Mouse (Mus musculus): ENCODE data around the gene Gnrhr. TPM values are rescaled to one million over a fixed set of nuclear protein-coding genes. Genes with fewer than 3 reads are reported as not detected.

The Gnrhr gene
- total and polyA plus RNA-seq, 2 experiments from 2014 or later, result 0.20 TPM; not detected in 1

- ATAC-seq (no peak), DNase-seq (ENCODE audit: low spot score) (no peak)
- Histone ChIP-seq H3K27me3 (ENCODE audit: insufficient read depth, low read length) (no peaks in the 10 kb centered on the region), H3K4me2 (ENCODE audit: low read depth, low read length) (no peak overlapping the region), H3K36me3 (ENCODE audit: insufficient read depth, low read length) (no peaks in the 10 kb centered on the region), H3K4me1 (ENCODE audit: insufficient read depth, low read length) (no peaks in the 10 kb centered on the region), H3K9me3 (ENCODE audit: low read length) (no peaks in the 10 kb centered on the region), H3K4me3 (ENCODE audit: low read length) (no peak overlapping the region), H3K9ac (replicated peaks; ENCODE audit: low read length) (no peak overlapping the region), H3K27ac (no peak overlapping the region)
- TF ChIP-seq CTCF (IDR thresholded peaks at IDR 0.05; ENCODE audit: low read depth), result no peak
- 40% methylated on average over 15 of the region's 15 CpGs for WGBS
Measured at GRCm38 (mm10) chr5:86190290-86190689, 7.4 kb downstream of the Gnrhr start.

- Histone ChIP-seq H3K27me3 (ENCODE audit: insufficient read depth, low read length) (no peaks in the 10 kb centered on the region), H3K36me3 (ENCODE audit: insufficient read depth, low read length) (no peaks in the 10 kb centered on the region), H3K4me3 (ENCODE audit: low read length) (no peak overlapping the region), H3K9me3 (ENCODE audit: low read length) (no peaks in the 10 kb centered on the region), H3K4me1 (ENCODE audit: insufficient read depth, low read length) (no peaks in the 10 kb centered on the region), H3K9ac (replicated peaks; ENCODE audit: low read length) (no peak overlapping the region), H3K4me2 (ENCODE audit: low read depth, low read length) (no peak overlapping the region), H3K27ac (no peak overlapping the region)
- DNase-seq (ENCODE audit: low spot score) (no peak), ATAC-seq (no peak)
- no peak for TF ChIP-seq CTCF (IDR thresholded peaks at IDR 0.05; ENCODE audit: low read depth)
- WGBS, result 79% methylated on average over 6 of the region's 6 CpGs
Measured at GRCm38 (mm10) chr5:86187441-86187840, 10.3 kb downstream of the Gnrhr start.

GRCm38 (mm10) chr5:86173778-86174177, 23.9 kb downstream of the Gnrhr start:
- Histone ChIP-seq H3K27me3 (ENCODE audit: insufficient read depth, low read length) (no peaks in the 10 kb centered on the region), H3K4me3 (ENCODE audit: low read length) (no peak overlapping the region), H3K36me3 (ENCODE audit: insufficient read depth, low read length) (no peaks in the 10 kb centered on the region), H3K27ac (no peak overlapping the region), H3K9ac (replicated peaks; ENCODE audit: low read length) (no peak overlapping the region), H3K4me2 (ENCODE audit: low read depth, low read length) (no peak overlapping the region), H3K4me1 (ENCODE audit: insufficient read depth, low read length) (no peaks in the 10 kb centered on the region), H3K9me3 (ENCODE audit: low read length) (no peaks in the 10 kb centered on the region)
- ATAC-seq (no peak), DNase-seq (ENCODE audit: low spot score) (no peak)
- no peak for TF ChIP-seq CTCF (IDR thresholded peaks at IDR 0.05; ENCODE audit: low read depth)
- 47% methylated on average over 2 of the region's 2 CpGs for WGBS

DNA sequence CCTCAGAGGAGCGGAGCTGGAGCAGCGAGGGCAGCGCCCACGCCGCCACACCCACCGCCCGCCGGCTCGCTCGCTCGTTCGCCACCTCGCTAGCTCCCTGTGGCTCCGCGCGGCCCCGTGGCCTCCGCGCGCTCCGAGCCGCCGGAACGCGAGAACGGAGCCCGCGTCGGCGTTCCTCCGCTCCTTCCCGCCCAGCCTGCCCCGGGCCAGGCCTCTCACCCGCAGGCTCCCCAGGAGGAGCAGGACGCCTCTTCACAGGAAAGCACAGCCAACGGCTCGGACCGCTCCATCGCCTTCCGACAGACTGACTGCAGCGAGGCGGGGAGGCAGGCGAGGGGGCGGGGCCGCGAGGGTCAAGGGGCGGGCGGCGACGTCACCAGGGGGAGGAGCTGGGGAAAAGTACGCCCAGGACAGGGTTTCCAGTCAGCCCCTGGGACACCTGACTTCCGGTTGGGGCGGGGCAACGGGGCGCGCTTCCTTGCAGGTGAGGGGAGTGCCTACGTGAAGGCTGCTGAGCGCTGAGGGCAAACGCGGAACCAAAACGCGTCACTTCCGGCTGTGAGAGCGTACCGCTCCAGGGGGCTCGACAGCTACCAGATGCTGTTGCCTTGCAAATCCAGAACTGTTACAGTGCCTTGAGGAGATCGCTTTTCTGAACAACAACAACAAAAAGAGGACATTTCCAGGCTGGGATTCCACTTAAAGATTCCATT, 25.1 kb downstream of the Gnrhr start, which contains the start of gene Uba6:
TSS of gene Uba6 (minus strand) at position 355 of the 713 bp plus-strand sequence.
- Histone ChIP-seq H3K27me3 (ENCODE audit: insufficient read depth, low read length) (no peaks in the 10 kb centered on the region), H3K4me2 (ENCODE audit: low read depth, low read length) (peak within 1 kb of the TSS; percentile 87), H3K4me3 (ENCODE audit: low read length) (peak within 1 kb of the TSS; percentile 74), H3K4me1 (ENCODE audit: insufficient read depth, low read length) (no peaks in the 10 kb centered on the region), H3K9me3 (ENCODE audit: low read length) (no peaks in the 10 kb centered on the region), H3K27ac (peak within 1 kb of the TSS; percentile 95), H3K9ac (replicated peaks; ENCODE audit: low read length) (peak within 1 kb of the TSS; percentile 84), H3K36me3 (ENCODE audit: insufficient read depth, low read length) (no peaks in the 10 kb centered on the region)
- no peak for TF ChIP-seq CTCF (IDR thresholded peaks at IDR 0.05; ENCODE audit: low read depth)
- ATAC-seq, result peak; percentile 100
- peak; percentile 99 for DNase-seq (ENCODE audit: low spot score)
- WGBS, result under 1% methylated on average over 63 of the region's 67 CpGs

DNA sequence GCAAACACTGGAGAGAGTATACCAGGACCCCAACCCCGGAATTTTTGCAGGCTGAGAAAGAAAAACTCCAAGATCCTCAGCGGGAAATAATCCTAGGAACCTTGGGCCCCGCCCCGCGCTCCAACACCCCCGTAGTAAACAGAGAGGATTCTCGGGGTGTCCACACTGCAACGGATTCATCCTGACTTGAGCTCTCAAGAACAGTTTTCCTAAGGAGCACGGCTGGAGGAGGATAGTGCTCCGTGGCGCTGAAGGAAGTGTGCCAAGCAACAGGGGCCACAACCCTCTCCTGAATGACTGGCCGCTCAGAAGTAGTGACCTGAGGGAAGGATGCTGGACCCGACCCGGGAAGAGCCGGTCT, 25.6 kb downstream of the Gnrhr start:
- Histone ChIP-seq H3K36me3 (ENCODE audit: insufficient read depth, low read length) (no peaks in the 10 kb centered on the region), H3K9me3 (ENCODE audit: low read length) (no peaks in the 10 kb centered on the region), H3K9ac (replicated peaks; ENCODE audit: low read length) (peak overlapping the region; percentile 84), H3K27ac (peak overlapping the region; percentile 95), H3K4me2 (ENCODE audit: low read depth, low read length) (peak overlapping the region; percentile 87), H3K4me1 (ENCODE audit: insufficient read depth, low read length) (no peaks in the 10 kb centered on the region), H3K27me3 (ENCODE audit: insufficient read depth, low read length) (no peaks in the 10 kb centered on the region), H3K4me3 (ENCODE audit: low read length) (peak overlapping the region; percentile 74)
- TF ChIP-seq CTCF (IDR thresholded peaks at IDR 0.05; ENCODE audit: low read depth), result no peak
- no peak for DNase-seq (ENCODE audit: low spot score)
- ATAC-seq, result no peak
- WGBS, result under 1% methylated on average over 15 of the region's 15 CpGs

Other genes with a start within 250 kb of the Gnrhr start
- 17.8 and 18.2 TPM in 2 replicates for gene Cenpc1, start 132.3 kb downstream of the Gnrhr start, total RNA-seq (2014; rRNA removed)
- 24.3 and 26.6 TPM in 2 replicates for gene Cenpc1, start 132.3 kb downstream of the Gnrhr start, polyA plus RNA-seq (2015; fragmentation: Nextera tagmentation; extraction: Ambion mirVana)
- not detected in 2 replicates for gene Stap1, start 126.2 kb downstream of the Gnrhr start, total RNA-seq (2014; rRNA removed)
- gene Stap1, start 126.2 kb downstream of the Gnrhr start, polyA plus RNA-seq (2015; fragmentation: Nextera tagmentation; extraction: Ambion mirVana), result 0.86 and 1.1 TPM in 2 replicates
- gene Uba6, start 25.1 kb downstream of the Gnrhr start, total RNA-seq (2014; rRNA removed), result 10.6 and 11.9 TPM in 2 replicates
- gene Uba6, start 25.1 kb downstream of the Gnrhr start, polyA plus RNA-seq (2015; fragmentation: Nextera tagmentation; extraction: Ambion mirVana), result 7.2 and 7.9 TPM in 2 replicates
- not detected in 2 replicates for gene Tmprss11c, start 91.4 kb upstream of the Gnrhr start, total RNA-seq (2014; rRNA removed)
- gene Tmprss11c, start 91.4 kb upstream of the Gnrhr start, polyA plus RNA-seq (2015; fragmentation: Nextera tagmentation; extraction: Ambion mirVana), result not detected in 2 replicates
- 0.21 TPM in 1 of 2 replicates, not detected in the other for gene Tmprss11d, start 175.5 kb upstream of the Gnrhr start, total RNA-seq (2014; rRNA removed)
- gene Tmprss11d, start 175.5 kb upstream of the Gnrhr start, polyA plus RNA-seq (2015; fragmentation: Nextera tagmentation; extraction: Ambion mirVana), result 0.08 TPM in 1 of 2 replicates, not detected in the other